In genomic region chr2:43851195-43851594, GRCm38 (mm10) we compare ENCODE assay signal across 9 mouse cellular contexts.
A peak's percentile ranks its signal among the peaks of the same experiment; 100 is the strongest.
DNase-seq lines count a peak whose midpoint lies in the region; ATAC-seq and TF ChIP-seq lines count a peak whose summit lies in the region.
"Had no signal": no experiment of that assay in that cellular context is flagged by ENCODE, and none has a peak within 500 bp of the region (broad histone marks: within the 10 kb centered on the region; RNA-seq: fewer than 3 reads in every experiment).

No protein-coding gene starts in this region.

- no peak overlapping the region for H3K4me3 ChIP-seq in kidney, adult 2 months (ENCODE audit: insufficient read depth, low read depth, low read length)
- H3K4me3 ChIP-seq in kidney, embryonic 16.5 days (ENCODE audit: low read length), result no peak overlapping the region
- H3K4me3 ChIP-seq in forebrain, embryonic 10.5 days, result no peak overlapping the region
- H3K4me3 ChIP-seq: embryonic facial prominence, embryonic 12.5 days had no signal

- no peak overlapping the region for H3K9ac ChIP-seq in kidney, embryonic 16.5 days (replicated peaks; ENCODE audit: low read length)
- H3K9ac ChIP-seq: embryonic facial prominence, embryonic 12.5 days had no signal

- H3K4me2 ChIP-seq in kidney, embryonic 16.5 days (replicated peaks; ENCODE audit: low read depth, low read length), result no peak overlapping the region
- H3K4me2 ChIP-seq: embryonic facial prominence, embryonic 12.5 days had no signal

- H3K27me3 ChIP-seq in kidney, adult 2 months (replicated peaks; ENCODE audit: control insufficient read depth, insufficient read depth, low read length), result no peaks in the 10 kb centered on the region
- H3K27me3 ChIP-seq in kidney, embryonic 16.5 days (ENCODE audit: insufficient read depth, low read length), result no peaks in the 10 kb centered on the region
- H3K27me3 ChIP-seq in forebrain, embryonic 10.5 days (ENCODE audit: poor library complexity, severe bottlenecking), result no peaks in the 10 kb centered on the region
- H3K27me3 ChIP-seq: embryonic facial prominence, embryonic 12.5 days had no signal

- H3K9me3 ChIP-seq in kidney, embryonic 16.5 days (ENCODE audit: low read length), result no peaks in the 10 kb centered on the region
- H3K9me3 ChIP-seq in forebrain, embryonic 10.5 days, result no peaks in the 10 kb centered on the region
- H3K9me3 ChIP-seq: embryonic facial prominence, embryonic 12.5 days had no signal

- TF ChIP-seq CTCF in kidney, adult 2 months (conservative IDR thresholded peaks at IDR 0.05; ENCODE audit: insufficient read depth, insufficient read length, low read depth, low read length), result peak; percentile 42

- no peak for TF ChIP-seq POLR2A in kidney, adult 2 months (IDR thresholded peaks at IDR 0.05; ENCODE audit: low read depth, low read length)

- H3K4me1 ChIP-seq in kidney, adult 2 months (ENCODE audit: control insufficient read depth, insufficient read depth, low read length), result no peaks in the 10 kb centered on the region
- H3K4me1 ChIP-seq in kidney, embryonic 16.5 days (ENCODE audit: insufficient read depth, low read length), result no peaks in the 10 kb centered on the region
- no peaks in the 10 kb centered on the region for H3K4me1 ChIP-seq in forebrain, embryonic 10.5 days
- H3K4me1 ChIP-seq: embryonic facial prominence, embryonic 12.5 days had no signal

- no peak overlapping the region for H3K27ac ChIP-seq in kidney, adult 2 months (ENCODE audit: insufficient read depth, low read depth, low read length)
- H3K27ac ChIP-seq in kidney, embryonic 16.5 days (ENCODE audit: low read length), result no peak overlapping the region
- H3K27ac ChIP-seq in forebrain, embryonic 10.5 days, result no peak overlapping the region
- H3K27ac ChIP-seq: embryonic facial prominence, embryonic 12.5 days had no signal

- 56% methylated on average over 3 of the region's 3 CpGs for WGBS in kidney, adult 2 months
- WGBS in kidney, embryonic 16.5 days, result 60% methylated on average over 3 of the region's 3 CpGs
- 65% methylated on average over 3 of the region's 3 CpGs for WGBS in forebrain, embryonic 10.5 days

- H3K36me3 ChIP-seq in kidney, adult 2 months (ENCODE audit: control insufficient read depth, insufficient read depth, low read length), result no peaks in the 10 kb centered on the region
- no peaks in the 10 kb centered on the region for H3K36me3 ChIP-seq in kidney, embryonic 16.5 days (ENCODE audit: insufficient read depth, low read length)
- no peaks in the 10 kb centered on the region for H3K36me3 ChIP-seq in forebrain, embryonic 10.5 days (replicated peaks)
- H3K36me3 ChIP-seq: embryonic facial prominence, embryonic 12.5 days had no signal

- peak; percentile 29 for DNase-seq in kidney, adult 2 months
- peak; percentile 10 for DNase-seq in 3T3-L1 (ENCODE audit: low read depth, low spot score)
- DNase-seq in CD4-positive, CD25-positive, alpha-beta regulatory T cell, adult 2 months (ENCODE audit: low read depth, low spot score), result peak; percentile 59
- peak; percentile 42 for DNase-seq in embryo, embryonic 10.5 days (ENCODE audit: low spot score)
- no peak for DNase-seq in forebrain, embryonic 10.5 days (ENCODE audit: extremely low spot score, low spot score)
- no peak for DNase-seq in heart, adult 11 months

- ATAC-seq in kidney, embryonic 16.5 days (ENCODE audit: low FRiP score, low TSS enrichment), result no peak; the same call in 1 of the 2 replicates
- ATAC-seq in megakaryocyte-erythroid progenitor cell, adult 5-6 weeks (replicated peaks; ENCODE audit: low FRiP score, low TSS enrichment, poor library complexity, severe bottlenecking), result peak; percentile 88

Comparison
In these comparisons a context has a peak if more than half of its experiments do, and no peak if none do; other contexts are left out.
1. DNase-seq: peak in kidney, adult 2 months (single experiment), 3T3-L1 (single experiment), CD4-positive, CD25-positive, alpha-beta regulatory T cell, adult 2 months (single experiment) and embryo, embryonic 10.5 days (single experiment); none in forebrain, embryonic 10.5 days (single experiment) and heart, adult 11 months (single experiment).